Mouse (Mus musculus) hindbrain, embryonic 11.5 days (tissue): ENCODE measurements around the gene Glipr2. TPM values are rescaled to one million over a fixed set of nuclear protein-coding genes. Genes with fewer than 3 reads are reported as not detected.
A peak's percentile ranks its signal among the peaks of the same experiment; 100 is the strongest.

Experiments used
- ATAC-seq: fragments of 200-750 bp; cut with Nextera tagmentation; 2 replicates; pipeline ENCODE4 v1.8.0; 2017; ENCODE audit warnings: mild to moderate bottlenecking, moderate TSS enrichment, moderate library complexity; ENCODE audit not compliant: low FRiP score
- DNase-seq: peaks from one replicate; pipeline ENCODE4 v3.0.0-alpha.2; 2015; ENCODE audit warnings: low spot score
- H3K27ac ChIP-seq: fragments of 300-500 bp; sonication (generic); 2 replicates; pipeline ENCODE4 v1.5.1; 2014; ENCODE audit warnings: mild to moderate bottlenecking, low read depth, low read length
- H3K27me3 ChIP-seq: fragments of 300-500 bp; sonication (generic); 2 replicates; pipeline ENCODE4 v1.6.1; 2014; ENCODE audit warnings: mild to moderate bottlenecking, low read length, moderate library complexity, mixed read lengths; ENCODE audit not compliant: control insufficient read depth, insufficient read depth
- H3K36me3 ChIP-seq: fragments of 300-500 bp; sonication (generic); 2 replicates; pipeline ENCODE4 v1.6.1; 2014; ENCODE audit warnings: mild to moderate bottlenecking, low read length, moderate library complexity, mixed read lengths; ENCODE audit not compliant: control insufficient read depth, insufficient read depth
- H3K4me1 ChIP-seq: fragments of 300-500 bp; sonication (generic); replicated peaks from 2 replicates; pipeline ENCODE4 v1.6.1; 2014; ENCODE audit warnings: low read length, mixed read lengths; ENCODE audit not compliant: control insufficient read depth, insufficient read depth
- H3K4me2 ChIP-seq: fragments of 300-500 bp; sonication (generic); replicated peaks from 2 replicates; pipeline ENCODE4 v1.6.1; 2014; ENCODE audit warnings: mild to moderate bottlenecking, low read depth, low read length
- H3K4me3 ChIP-seq: fragments of 300-500 bp; sonication (generic); 2 replicates; pipeline ENCODE4 v1.5.1; 2014; ENCODE audit warnings: low read depth, low read length
- H3K9ac ChIP-seq: fragments of 300-500 bp; sonication (generic); 2 replicates; pipeline ENCODE4 v1.6.1; 2014; ENCODE audit warnings: low read depth, low read length
- H3K9me3 ChIP-seq: fragments of 300-500 bp; sonication (generic); 2 replicates; pipeline ENCODE4 v1.6.1; 2016; ENCODE audit warnings: low read length; ENCODE audit not compliant: control insufficient read depth
- WGBS: fragments of 180-500 bp; shearing (Covaris S2); extraction: QIAGEN DNeasy Blood & Tissue Kit; methylation state at CpG from one replicate; pipeline ENCODE4 v1.1.7; 2014; 5-methylcytosine and 5-hydroxymethylcytosine counted together
- polyA plus RNA-seq: library from polyadenylated mRNA; unstranded; fragments of >200 nt; fragmentation: Nextera tagmentation; extraction: Ambion mirVana; gene quantifications from 2 replicates; pipeline ENCODE4 v1.2.1, GENCODE M21; 2014

Glipr2 gene
- polyA plus RNA-seq, 1 experiment from 2014 or later, result 117 TPM

DNA sequence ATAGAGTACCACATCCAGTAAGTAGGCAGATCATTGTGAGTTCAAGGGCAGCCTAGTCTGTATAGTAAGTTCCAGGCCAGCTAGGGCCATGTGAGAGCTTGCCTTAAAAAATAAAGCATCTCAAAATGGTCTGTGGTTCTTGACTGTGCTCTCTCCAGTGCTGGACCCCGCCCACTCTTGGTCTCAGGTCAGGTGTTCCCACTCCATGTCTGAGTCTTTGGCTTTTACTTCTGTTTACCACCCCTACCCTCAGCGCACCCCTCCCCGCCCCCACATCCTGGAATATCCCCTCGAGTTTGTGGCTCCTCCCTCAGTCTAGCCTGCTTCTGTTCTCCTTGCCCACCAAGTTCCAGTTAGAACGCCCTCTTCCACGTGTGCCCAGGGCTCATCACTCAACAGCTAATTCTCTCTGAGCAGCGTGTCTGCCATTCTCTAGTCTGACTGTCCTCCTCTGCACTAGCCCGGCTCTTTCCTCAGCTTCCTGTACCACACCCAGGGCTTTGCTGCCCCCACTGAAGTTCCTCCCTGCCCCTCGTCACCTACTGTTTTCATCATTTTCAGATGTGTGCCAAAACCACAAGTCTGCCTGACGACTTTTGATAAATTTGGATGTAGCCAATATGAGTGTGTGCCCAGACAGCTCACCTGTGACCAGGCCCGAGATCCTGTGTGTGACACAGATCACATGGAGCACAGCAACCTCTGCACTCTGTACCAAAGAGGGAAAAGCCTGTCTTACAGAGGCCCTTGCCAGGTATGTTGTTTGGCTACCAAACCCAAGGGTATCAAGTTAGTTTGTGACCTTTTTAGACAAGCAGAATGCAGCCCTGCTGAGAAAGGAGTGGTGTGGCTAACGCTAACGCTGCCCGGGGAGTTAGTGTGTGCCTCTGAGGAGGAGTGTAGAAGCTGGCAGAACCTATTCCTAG lies 20.2 kb upstream of the Glipr2 start:
- Histone ChIP-seq H3K9ac (no peak overlapping the region), H3K4me1 (no peaks in the 10 kb centered on the region), H3K9me3 (no peaks in the 10 kb centered on the region), H3K27me3 (no peaks in the 10 kb centered on the region), H3K4me2 (no peak overlapping the region), H3K27ac (no peak overlapping the region), H3K36me3 (0 out of 2 replicates have a peak, but pooled peaks cover 2% of the 10 kb centered on the region), H3K4me3 (no peak overlapping the region)
- ATAC-seq, result no peak
- DNase-seq, result no peak
- WGBS, result 84% methylated on average over 14 of the region's 14 CpGs

DNA sequence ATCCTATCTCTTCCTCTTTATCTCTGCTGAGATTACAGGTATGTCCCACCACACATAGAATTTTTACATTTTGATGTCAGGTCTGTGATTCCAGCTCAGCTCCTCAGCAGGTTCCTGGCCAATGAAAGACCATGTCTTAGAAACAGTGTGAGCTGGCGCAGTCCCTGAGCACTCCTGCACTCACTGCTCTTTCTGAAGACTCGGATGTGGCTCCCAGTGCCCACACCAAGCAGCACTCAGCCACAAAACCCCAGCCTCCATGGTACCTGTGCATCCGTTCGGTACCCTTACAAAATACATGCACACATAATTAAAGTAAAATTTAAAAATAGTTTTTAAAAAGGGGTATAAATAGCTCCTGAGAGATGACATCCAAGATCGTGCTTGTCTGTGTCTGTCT lies 15.9 kb upstream of the Glipr2 start:
- Histone ChIP-seq H3K9ac (no peak overlapping the region), H3K4me1 (no peaks in the 10 kb centered on the region), H3K27me3 (no peaks in the 10 kb centered on the region), H3K9me3 (no peaks in the 10 kb centered on the region), H3K27ac (no peak overlapping the region), H3K4me2 (no peak overlapping the region), H3K4me3 (no peak overlapping the region), H3K36me3 (0 out of 2 replicates have a peak, but pooled peaks cover 2% of the 10 kb centered on the region)
- 88% methylated on average over 5 of the region's 5 CpGs for WGBS
- DNase-seq (no peak), ATAC-seq (no peak)

GRCm38 (mm10) chr4:43942421-43942820 lies 14.8 kb upstream of the Glipr2 start:
- DNase-seq, result no peak
- no peak for ATAC-seq
- no peak overlapping the region for H3K4me3 ChIP-seq
- H3K36me3 ChIP-seq, result no peaks in the 10 kb centered on the region
- no peaks in the 10 kb centered on the region for H3K4me1 ChIP-seq
- no peak overlapping the region for H3K9ac ChIP-seq
- no peak overlapping the region for H3K4me2 ChIP-seq
- H3K27ac ChIP-seq, result no peak overlapping the region
- 84% methylated on average over 8 of the region's 8 CpGs for WGBS
- H3K27me3 ChIP-seq, result no peaks in the 10 kb centered on the region
- no peaks in the 10 kb centered on the region for H3K9me3 ChIP-seq

DNA sequence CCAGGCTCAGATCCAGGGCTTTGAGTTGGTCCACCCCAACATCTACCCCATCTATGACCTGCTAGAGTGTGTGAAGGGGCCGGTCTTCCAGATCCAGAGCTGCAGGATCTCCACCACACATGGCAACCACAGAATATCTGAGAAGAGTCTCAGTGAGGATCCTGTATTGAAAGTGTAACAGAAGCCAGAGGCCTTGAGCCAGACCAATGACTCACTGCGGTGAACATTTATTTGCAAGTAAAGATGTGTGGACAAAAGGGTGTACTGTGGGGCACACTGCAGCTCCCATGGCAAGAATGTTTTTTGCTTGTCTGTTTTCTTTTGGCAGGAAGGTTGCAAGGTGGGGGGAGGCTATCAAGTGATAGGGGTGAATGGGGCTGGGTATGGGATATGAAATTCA lies 9.6 kb upstream of the Glipr2 start:
- WGBS, result 95% methylated on average over 2 of the region's 2 CpGs
- DNase-seq (no peak), ATAC-seq (no peak)
- Histone ChIP-seq H3K27ac (no peak overlapping the region), H3K9me3 (no peaks in the 10 kb centered on the region), H3K4me3 (no peak overlapping the region), H3K36me3 (no peaks in the 10 kb centered on the region), H3K4me2 (no peak overlapping the region), H3K9ac (no peak overlapping the region), H3K27me3 (no peaks in the 10 kb centered on the region), H3K4me1 (no peaks in the 10 kb centered on the region)

GRCm38 (mm10) chr4:43957846-43958461 lies 753 bp downstream of the Glipr2 start:
- peak overlapping the region; percentile 88 for H3K4me2 ChIP-seq
- H3K4me1 ChIP-seq, result peaks cover 4% of the 10 kb centered on the region; the same call in 1 of the 2 replicates

DNA sequence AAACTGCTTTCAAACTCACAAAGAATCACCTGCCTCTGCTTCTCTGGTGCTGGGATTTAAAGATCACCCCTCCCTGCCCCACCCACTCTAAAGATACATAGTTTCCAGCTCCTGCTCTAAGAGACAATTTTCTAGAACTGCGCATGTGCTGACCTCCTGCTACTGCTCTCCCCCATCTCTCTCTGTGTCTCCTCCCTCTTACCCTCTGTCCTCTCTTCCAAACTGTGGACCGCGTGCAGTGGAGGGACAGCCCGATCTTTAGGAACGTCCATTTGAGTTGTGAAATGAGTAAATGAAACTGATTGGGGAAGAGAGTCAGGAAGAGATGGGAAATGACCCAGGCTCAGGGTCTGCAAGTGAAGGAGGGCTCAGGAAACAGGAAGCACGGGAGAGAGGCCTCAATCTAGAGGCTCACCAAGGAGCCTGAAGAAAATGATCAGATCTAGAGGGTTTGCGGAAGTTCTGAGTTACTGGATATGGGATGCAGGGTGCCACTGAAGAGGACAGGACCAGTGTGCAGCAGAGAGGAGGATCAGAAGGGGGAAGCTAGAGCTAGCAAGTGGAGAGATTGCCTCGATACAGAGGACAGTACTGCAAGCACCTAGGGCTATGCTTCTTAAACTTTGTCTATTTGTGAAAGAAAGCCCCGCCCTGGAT lies 2.5 kb downstream of the Glipr2 start:
- Histone ChIP-seq H3K4me3 (no peak overlapping the region), H3K9ac (no peak overlapping the region), H3K4me2 (peak overlapping the region; percentile 12; the same call in 1 of the 2 replicates), H3K4me1 (peaks cover 4% of the 10 kb centered on the region; the same call in 1 of the 2 replicates), H3K27ac (no peak overlapping the region), H3K9me3 (no peaks in the 10 kb centered on the region), H3K27me3 (peaks cover 3% of the 10 kb centered on the region), H3K36me3 (no peaks in the 10 kb centered on the region)
- 72% methylated on average over 9 of the region's 9 CpGs for WGBS
- no peak for DNase-seq
- no peak for ATAC-seq

More at GRCm38 (mm10) chr4:43957846-43958461, 753 bp downstream of the Glipr2 start:
- DNase-seq, result peak; percentile 86
- H3K9ac ChIP-seq, result peak overlapping the region; percentile 81
- peak overlapping the region; percentile 74 for H3K27ac ChIP-seq
- H3K27me3 ChIP-seq, result peaks cover 3% of the 10 kb centered on the region
- WGBS, result 0% methylated on average over 26 of the region's 26 CpGs
- H3K4me3 ChIP-seq, result peak overlapping the region; percentile 71
- peak; percentile 87 for ATAC-seq
- no peaks in the 10 kb centered on the region for H3K36me3 ChIP-seq
- H3K9me3 ChIP-seq, result no peaks in the 10 kb centered on the region

DNA sequence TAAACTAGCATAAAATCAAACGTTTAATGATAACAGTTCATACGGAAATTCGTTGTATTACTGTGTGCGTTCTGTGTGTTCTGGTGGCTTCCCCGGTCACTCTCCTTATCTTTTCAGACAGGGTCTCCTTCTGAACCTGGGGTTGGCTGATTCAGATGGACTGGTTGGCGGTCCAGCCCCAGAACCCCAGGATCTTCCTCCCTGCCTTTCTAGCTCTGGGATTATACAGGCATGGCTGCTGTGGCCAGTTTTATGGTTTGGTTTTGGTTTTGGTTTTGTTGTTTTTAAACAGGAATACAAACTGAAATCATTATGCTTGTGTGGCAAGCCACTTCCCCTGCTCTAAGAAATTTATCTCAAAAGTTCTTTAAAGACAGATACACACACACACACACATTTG lies 3.0 kb downstream of the Glipr2 start:
- Histone ChIP-seq H3K4me1 (peaks cover 4% of the 10 kb centered on the region; the same call in 1 of the 2 replicates), H3K27ac (no peak overlapping the region), H3K9me3 (no peaks in the 10 kb centered on the region), H3K4me2 (no peak overlapping the region), H3K9ac (no peak overlapping the region), H3K36me3 (no peaks in the 10 kb centered on the region), H3K4me3 (no peak overlapping the region), H3K27me3 (peaks cover 3% of the 10 kb centered on the region)
- DNase-seq (no peak), ATAC-seq (no peak)
- 89% methylated on average over 6 of the region's 6 CpGs for WGBS

GRCm38 (mm10) chr4:43964326-43964833 lies 7.2 kb downstream of the Glipr2 start:
- no peak overlapping the region for H3K9ac ChIP-seq
- no peaks in the 10 kb centered on the region; the same call in 1 of the 2 replicates for H3K27me3 ChIP-seq
- H3K4me3 ChIP-seq, result no peak overlapping the region
- 48% methylated on average over 2 of the region's 2 CpGs for WGBS
- no peaks in the 10 kb centered on the region for H3K36me3 ChIP-seq
- peaks cover 6% of the 10 kb centered on the region for H3K4me1 ChIP-seq
- H3K4me2 ChIP-seq, result no peak overlapping the region
- ATAC-seq (no peak), DNase-seq (no peak)
- H3K27ac ChIP-seq, result no peak overlapping the region
- no peaks in the 10 kb centered on the region for H3K9me3 ChIP-seq
